Mouse (Mus musculus) midbrain, embryonic 16.5 days (tissue): ENCODE measurements around the gene Grm8. TPM values are rescaled to one million over a fixed set of nuclear protein-coding genes. Genes with fewer than 3 reads are reported as not detected.
"Not testable (repeated sequence)": the region's sequence is repeated elsewhere in the genome, so short reads cannot be mapped to it uniquely, and the experiment has no call there.

Experiments used
- ATAC-seq: fragments of 200-750 bp; cut with Nextera tagmentation; 2 replicates; pipeline ENCODE4 v1.8.0; 2017; ENCODE audit warnings: moderate TSS enrichment
- H3K27ac ChIP-seq: fragments of 300-500 bp; sonication (generic); 2 replicates; pipeline ENCODE4 v1.5.1; 2014; ENCODE audit warnings: mild to moderate bottlenecking, low read length, mixed read lengths
- H3K27me3 ChIP-seq: fragments of 300-500 bp; sonication (generic); 2 replicates; pipeline ENCODE4 v1.6.1; 2014; ENCODE audit warnings: low read depth, low read length, mixed read lengths; ENCODE audit not compliant: control insufficient read depth, insufficient read depth
- H3K36me3 ChIP-seq: fragments of 300-500 bp; sonication (generic); 2 replicates; pipeline ENCODE4 v1.6.1; 2014; ENCODE audit warnings: mild to moderate bottlenecking, low read length, moderate library complexity, mixed read lengths; ENCODE audit not compliant: control insufficient read depth, insufficient read depth
- H3K4me1 ChIP-seq: fragments of 300-500 bp; sonication (generic); 2 replicates; pipeline ENCODE4 v1.6.1; 2014; ENCODE audit warnings: mild to moderate bottlenecking, low read length, mixed read lengths; ENCODE audit not compliant: control insufficient read depth, insufficient read depth
- H3K4me2 ChIP-seq: fragments of 300-500 bp; sonication (generic); 2 replicates; pipeline ENCODE4 v1.6.1; 2014; ENCODE audit warnings: mild to moderate bottlenecking, low read length, mixed read lengths
- H3K4me3 ChIP-seq: fragments of 300-500 bp; sonication (generic); 2 replicates; pipeline ENCODE4 v1.5.1; 2014; ENCODE audit warnings: low read depth, mild to moderate bottlenecking, low read length, moderate library complexity, mixed read lengths
- H3K9ac ChIP-seq: fragments of 300-500 bp; sonication (generic); 2 replicates; pipeline ENCODE4 v1.6.1; 2014; ENCODE audit warnings: low read depth, low read length, mixed read lengths
- H3K9me3 ChIP-seq: fragments of 300-500 bp; sonication (generic); replicated peaks from 2 replicates; pipeline ENCODE4 v1.6.1; 2014; ENCODE audit warnings: mild to moderate bottlenecking, low read length, mixed read lengths; ENCODE audit not compliant: control insufficient read depth, poor library complexity, severe bottlenecking
- whole genome bisulfite sequencing: fragments of 180-500 bp; shearing (Covaris S2); extraction: QIAGEN DNeasy Blood & Tissue Kit; methylation state at CpG from one replicate; pipeline ENCODE4 v1.1.7; 2014; 5-methylcytosine and 5-hydroxymethylcytosine counted together
- polyA plus RNA-seq: library from polyadenylated mRNA; unstranded; fragments of >200 nt; fragmentation: Nextera tagmentation; extraction: Ambion mirVana; gene quantifications from 2 replicates; pipeline ENCODE4 v1.2.1, GENCODE M21; 2015

Gene Grm8
- polyA plus RNA-seq, 1 experiment from 2014 or later, result 19.2 TPM

- no peaks in the 10 kb centered on the region for H3K4me1 ChIP-seq
- ATAC-seq, result no peak
- no peak overlapping the region for H3K4me2 ChIP-seq
- H3K4me3 ChIP-seq, result no peak overlapping the region
- no peaks in the 10 kb centered on the region for H3K9me3 ChIP-seq
- no peak overlapping the region for H3K27ac ChIP-seq
- no peak overlapping the region for H3K9ac ChIP-seq
- H3K36me3 ChIP-seq, result no peaks in the 10 kb centered on the region
- WGBS, result 73% methylated on average over 1 of the region's 1 CpGs
- H3K27me3 ChIP-seq, result no peaks in the 10 kb centered on the region
These were observed 249.2 kb downstream of the Grm8 start for GRCm38 (mm10) chr6:27885786-27886185.

GRCm38 (mm10) chr6:27849644-27850043 lies 285.3 kb downstream of the Grm8 start:
- Histone ChIP-seq H3K27me3 (no peaks in the 10 kb centered on the region), H3K4me2 (no peak overlapping the region), H3K4me1 (no peaks in the 10 kb centered on the region), H3K27ac (no peak overlapping the region), H3K4me3 (no peak overlapping the region), H3K9ac (no peak overlapping the region), H3K36me3 (no peaks in the 10 kb centered on the region), H3K9me3 (no peaks in the 10 kb centered on the region)
- no peak for ATAC-seq
- 13% methylated on average over 1 of the region's 1 CpGs for WGBS

GRCm38 (mm10) chr6:27836159-27836558 lies 298.8 kb downstream of the Grm8 start:
- no peaks in the 10 kb centered on the region for H3K9me3 ChIP-seq
- no peak overlapping the region for H3K4me2 ChIP-seq
- no peak overlapping the region for H3K9ac ChIP-seq
- ATAC-seq, result no peak
- no peak overlapping the region for H3K4me3 ChIP-seq
- no peaks in the 10 kb centered on the region for H3K27me3 ChIP-seq
- no peaks in the 10 kb centered on the region for H3K4me1 ChIP-seq
- no peak overlapping the region for H3K27ac ChIP-seq
- WGBS, result 95% methylated on average over 1 of the region's 1 CpGs
- no peaks in the 10 kb centered on the region for H3K36me3 ChIP-seq

- not testable (repeated sequence) for H3K27ac ChIP-seq, H3K9ac ChIP-seq, H3K36me3 ChIP-seq, H3K4me3 ChIP-seq, H3K4me1 ChIP-seq, H3K9me3 ChIP-seq, H3K4me2 ChIP-seq, ATAC-seq, H3K27me3 ChIP-seq
- 96% methylated on average over 2 of the region's 2 CpGs for whole genome bisulfite sequencing
These were observed 315.2 kb downstream of the Grm8 start for GRCm38 (mm10) chr6:27819735-27820134.

- WGBS, result 79% methylated on average over 5 of the region's 5 CpGs
- H3K4me1 ChIP-seq, result no peaks in the 10 kb centered on the region
- no peak for ATAC-seq
- H3K9me3 ChIP-seq, result no peaks in the 10 kb centered on the region
- H3K27me3 ChIP-seq, result no peaks in the 10 kb centered on the region
- no peak overlapping the region for H3K4me3 ChIP-seq
- no peak overlapping the region for H3K4me2 ChIP-seq
- H3K9ac ChIP-seq, result no peak overlapping the region
- H3K36me3 ChIP-seq, result no peaks in the 10 kb centered on the region
- H3K27ac ChIP-seq, result no peak overlapping the region
These were observed 322.2 kb downstream of the Grm8 start for GRCm38 (mm10) chr6:27812789-27813188.

- no peak for ATAC-seq
- 78% methylated on average over 6 of the region's 6 CpGs for WGBS
- no peaks in the 10 kb centered on the region for H3K36me3 ChIP-seq
- no peak overlapping the region for H3K4me3 ChIP-seq
- no peak overlapping the region for H3K9ac ChIP-seq
- no peaks in the 10 kb centered on the region for H3K27me3 ChIP-seq
- no peak overlapping the region for H3K27ac ChIP-seq
- no peaks in the 10 kb centered on the region for H3K9me3 ChIP-seq
- no peaks in the 10 kb centered on the region for H3K4me1 ChIP-seq
- H3K4me2 ChIP-seq, result no peak overlapping the region
These were observed 325.0 kb downstream of the Grm8 start for GRCm38 (mm10) chr6:27809996-27810395.

- Histone ChIP-seq H3K4me1 (no peaks in the 10 kb centered on the region), H3K9me3 (no peaks in the 10 kb centered on the region), H3K27me3 (no peaks in the 10 kb centered on the region), H3K9ac (no peak overlapping the region), H3K4me3 (no peak overlapping the region), H3K4me2 (no peak overlapping the region), H3K36me3 (no peaks in the 10 kb centered on the region), H3K27ac (no peak overlapping the region)
- no peak for ATAC-seq
These were observed 328.2 kb downstream of the Grm8 start for GRCm38 (mm10) chr6:27806741-27807140.

- H3K4me1 ChIP-seq, result no peaks in the 10 kb centered on the region
- H3K4me2 ChIP-seq, result no peak overlapping the region
- 74% methylated on average over 6 of the region's 6 CpGs for WGBS
- H3K9me3 ChIP-seq, result 0 out of 2 replicates have a peak, but pooled peaks cover 2% of the 10 kb centered on the region
- H3K27ac ChIP-seq, result no peak overlapping the region
- no peaks in the 10 kb centered on the region for H3K27me3 ChIP-seq
- H3K4me3 ChIP-seq, result no peak overlapping the region
- H3K9ac ChIP-seq, result no peak overlapping the region
- no peak for ATAC-seq
- H3K36me3 ChIP-seq, result no peaks in the 10 kb centered on the region
These were observed 334.0 kb downstream of the Grm8 start for GRCm38 (mm10) chr6:27800881-27801572.

GRCm38 (mm10) chr6:27798735-27799134 lies 336.2 kb downstream of the Grm8 start:
- Histone ChIP-seq H3K36me3 (no peaks in the 10 kb centered on the region), H3K4me3 (no peak overlapping the region), H3K4me1 (no peaks in the 10 kb centered on the region), H3K9ac (no peak overlapping the region), H3K9me3 (0 out of 2 replicates have a peak, but pooled peaks cover 2% of the 10 kb centered on the region), H3K27ac (no peak overlapping the region), H3K4me2 (no peak overlapping the region), H3K27me3 (no peaks in the 10 kb centered on the region)
- 94% methylated on average over 3 of the region's 3 CpGs for WGBS
- ATAC-seq, result no peak
